22 mouse cellular contexts compared by ENCODE assay signal in genomic region chr4:95301907-95302306, GRCm38 (mm10).
DNase-seq lines count a peak whose midpoint lies in the region; ATAC-seq and TF ChIP-seq lines count a peak whose summit lies in the region.
"Had no signal": no experiment of that assay in that cellular context is flagged by ENCODE, and none has a peak within 500 bp of the region (broad histone marks: within the 10 kb centered on the region; RNA-seq: fewer than 3 reads in every experiment).

No protein-coding gene starts in this region.

- no peaks in the 10 kb centered on the region for H3K27me3 ChIP-seq in liver, postnatal 0 days (ENCODE audit: insufficient read depth, low read length)
- H3K27me3 ChIP-seq in liver, embryonic 11.5 days (replicated peaks; ENCODE audit: control insufficient read depth, insufficient read depth, low read length): no peaks in the 10 kb centered on the region
- no peaks in the 10 kb centered on the region for H3K27me3 ChIP-seq in thymus, adult 2 months (ENCODE audit: control insufficient read depth, insufficient read depth, low read length)
- no peaks in the 10 kb centered on the region for H3K27me3 ChIP-seq in limb, embryonic 10.5 days (ENCODE audit: low read depth, poor library complexity, severe bottlenecking)
- H3K27me3 ChIP-seq in hindbrain, embryonic 11.5 days (ENCODE audit: control insufficient read depth, insufficient read depth, low read length): no peaks in the 10 kb centered on the region
- H3K27me3 ChIP-seq: embryonic facial prominence, embryonic 12.5 days; embryonic facial prominence, embryonic 15.5 days; forebrain, embryonic 12.5 days; forebrain, embryonic 15.5 days; hindbrain, embryonic 13.5 days; Patski had no signal

- no peak for DNase-seq in liver, postnatal 0 days
- no peak for DNase-seq in liver, embryonic 11.5 days (ENCODE audit: low spot score)
- DNase-seq in thymus, adult 2 months: no peak
- DNase-seq in thymus, postnatal 4 days: no peak
- DNase-seq in limb, embryonic 10.5 days (ENCODE audit: low spot score): peak; percentile 18
- DNase-seq in hindbrain, embryonic 11.5 days (ENCODE audit: low spot score): no peak
- DNase-seq in testis, postnatal 10 days (ENCODE audit: low spot score): no peak
- DNase-seq: adrenal gland, postnatal 14 days; cerebellum, adult 11 months; cerebellum, adult 2 months; cerebellum, adult 9-11 months; cerebellum, postnatal 25 days; gastrocnemius, postnatal 25 days had no signal

- no peak for TF ChIP-seq POLR2A in thymus, adult 2 months (IDR thresholded peaks at IDR 0.05; ENCODE audit: control insufficient read depth, extremely low read depth, insufficient read depth, low read length, poor library complexity)

- no peak overlapping the region for H3K4me2 ChIP-seq in liver, postnatal 0 days (ENCODE audit: low read depth, low read length)
- H3K4me2 ChIP-seq in liver, embryonic 11.5 days: no peak overlapping the region
- no peak overlapping the region for H3K4me2 ChIP-seq in hindbrain, embryonic 11.5 days (replicated peaks; ENCODE audit: low read depth, low read length)
- H3K4me2 ChIP-seq: embryonic facial prominence, embryonic 12.5 days; embryonic facial prominence, embryonic 15.5 days; forebrain, embryonic 12.5 days; forebrain, embryonic 15.5 days; heart, embryonic 11.5 days; hindbrain, embryonic 13.5 days had no signal

- H3K9ac ChIP-seq in liver, postnatal 0 days (replicated peaks): no peak overlapping the region
- no peak overlapping the region for H3K9ac ChIP-seq in liver, embryonic 11.5 days (ENCODE audit: low read depth, low read length)
- H3K9ac ChIP-seq in hindbrain, embryonic 11.5 days (ENCODE audit: low read depth, low read length): no peak overlapping the region
- H3K9ac ChIP-seq: embryonic facial prominence, embryonic 12.5 days; embryonic facial prominence, embryonic 15.5 days; forebrain, embryonic 12.5 days; forebrain, embryonic 15.5 days; hindbrain, embryonic 13.5 days had no signal

- H3K27ac ChIP-seq in liver, postnatal 0 days (ENCODE audit: low read depth): 0 out of 2 replicates have a peak overlapping the region, but pooled peaks have one; percentile 24
- H3K27ac ChIP-seq in liver, embryonic 11.5 days (ENCODE audit: low read depth, low read length): no peak overlapping the region
- H3K27ac ChIP-seq in thymus, adult 2 months (ENCODE audit: control insufficient read depth, insufficient read depth, low read length): peak overlapping the region; percentile 50
- no peak overlapping the region for H3K27ac ChIP-seq in limb, embryonic 10.5 days
- no peak overlapping the region for H3K27ac ChIP-seq in hindbrain, embryonic 11.5 days (ENCODE audit: low read depth, low read length)
- H3K27ac ChIP-seq: embryonic facial prominence, embryonic 12.5 days; embryonic facial prominence, embryonic 15.5 days; forebrain, embryonic 12.5 days; forebrain, embryonic 15.5 days; hindbrain, embryonic 13.5 days; hindbrain, postnatal 0 days had no signal

- TF ChIP-seq EP300 in liver, postnatal 0 days (IDR thresholded peaks at IDR 0.05; ENCODE audit: low read depth): no peak

- H3K4me1 ChIP-seq in liver, postnatal 0 days (ENCODE audit: insufficient read depth): peaks cover 2% of the 10 kb centered on the region; the same call in 1 of the 2 replicates
- no peaks in the 10 kb centered on the region for H3K4me1 ChIP-seq in liver, embryonic 11.5 days (replicated peaks; ENCODE audit: control insufficient read depth, insufficient read depth, low read length)
- H3K4me1 ChIP-seq in thymus, adult 2 months (replicated peaks; ENCODE audit: control insufficient read depth, insufficient read depth, low read length): peaks cover 16% of the 10 kb centered on the region
- H3K4me1 ChIP-seq in limb, embryonic 10.5 days: peaks cover 6% of the 10 kb centered on the region; the same call in 1 of the 2 replicates
- H3K4me1 ChIP-seq in hindbrain, embryonic 11.5 days (replicated peaks; ENCODE audit: control insufficient read depth, insufficient read depth, low read length): no peaks in the 10 kb centered on the region
- H3K4me1 ChIP-seq: hindbrain, embryonic 13.5 days had no signal

- ATAC-seq in liver, postnatal 0 days: no peak
- no peak for ATAC-seq in liver, embryonic 11.5 days (replicated peaks; ENCODE audit: low FRiP score)
- no peak for ATAC-seq in hindbrain, embryonic 11.5 days (ENCODE audit: low FRiP score)
- ATAC-seq: forebrain, embryonic 15.5 days; hindbrain, postnatal 0 days; Patski had no signal

- H3K4me3 ChIP-seq in liver, postnatal 0 days (ENCODE audit: low read depth, low read length): no peak overlapping the region
- no peak overlapping the region for H3K4me3 ChIP-seq in liver, embryonic 11.5 days (ENCODE audit: low read depth, low read length)
- no peak overlapping the region for H3K4me3 ChIP-seq in thymus, adult 2 months (ENCODE audit: control insufficient read depth, insufficient read depth, low read length)
- H3K4me3 ChIP-seq in limb, embryonic 10.5 days: no peak overlapping the region
- no peak overlapping the region for H3K4me3 ChIP-seq in hindbrain, embryonic 11.5 days (ENCODE audit: low read depth, low read length)
- H3K4me3 ChIP-seq: embryonic facial prominence, embryonic 12.5 days; embryonic facial prominence, embryonic 15.5 days; forebrain, embryonic 12.5 days; forebrain, embryonic 15.5 days; hindbrain, embryonic 13.5 days had no signal

- no peak for TF ChIP-seq CTCF in liver, postnatal 0 days (IDR thresholded peaks at IDR 0.05; ENCODE audit: low read depth)
- no peak for TF ChIP-seq CTCF in thymus, adult 2 months (IDR thresholded peaks at IDR 0.05; ENCODE audit: borderline replicate concordance, control insufficient read depth, extremely low read depth, insufficient read depth, low read length, poor library complexity)

- 84% methylated on average over 2 of the region's 2 CpGs for WGBS in liver, postnatal 0 days (ENCODE audit: insufficient replicate concordance)
- WGBS in liver, embryonic 11.5 days: 94% methylated on average over 2 of the region's 2 CpGs
- WGBS in thymus, adult 2 months: 77% methylated on average over 2 of the region's 2 CpGs
- WGBS in limb, embryonic 10.5 days: 96% methylated on average over 2 of the region's 2 CpGs
- WGBS in hindbrain, embryonic 11.5 days: 95% methylated on average over 2 of the region's 2 CpGs

- no peaks in the 10 kb centered on the region for H3K36me3 ChIP-seq in liver, postnatal 0 days (replicated peaks; ENCODE audit: insufficient read depth, low read length)
- H3K36me3 ChIP-seq in liver, embryonic 11.5 days (ENCODE audit: control insufficient read depth, insufficient read depth, low read length): no peaks in the 10 kb centered on the region
- no peaks in the 10 kb centered on the region for H3K36me3 ChIP-seq in thymus, adult 2 months (ENCODE audit: control insufficient read depth, insufficient read depth, low read length)
- H3K36me3 ChIP-seq in limb, embryonic 10.5 days: no peaks in the 10 kb centered on the region
- no peaks in the 10 kb centered on the region for H3K36me3 ChIP-seq in hindbrain, embryonic 11.5 days (ENCODE audit: control insufficient read depth, insufficient read depth, low read length)
- H3K36me3 ChIP-seq: embryonic facial prominence, embryonic 12.5 days; embryonic facial prominence, embryonic 15.5 days; forebrain, embryonic 12.5 days; forebrain, embryonic 15.5 days; G1E; hindbrain, embryonic 13.5 days had no signal

- no peaks in the 10 kb centered on the region for H3K9me3 ChIP-seq in liver, postnatal 0 days (ENCODE audit: low read length)
- no peaks in the 10 kb centered on the region for H3K9me3 ChIP-seq in liver, embryonic 11.5 days (ENCODE audit: control insufficient read depth, low read length)
- H3K9me3 ChIP-seq in limb, embryonic 10.5 days (replicated peaks): no peaks in the 10 kb centered on the region
- no peaks in the 10 kb centered on the region for H3K9me3 ChIP-seq in hindbrain, embryonic 11.5 days (ENCODE audit: control insufficient read depth, low read length)
- H3K9me3 ChIP-seq: embryonic facial prominence, embryonic 12.5 days; embryonic facial prominence, embryonic 15.5 days; forebrain, embryonic 12.5 days; forebrain, embryonic 15.5 days; G1E; hindbrain, embryonic 13.5 days had no signal

Comparison
In these comparisons a context has a peak if more than half of its experiments do, and no peak if none do; other contexts are left out.
1. H3K27ac ChIP-seq: peak in liver, postnatal 0 days (single experiment) and thymus, adult 2 months (single experiment); none in liver, embryonic 11.5 days (single experiment), limb, embryonic 10.5 days (single experiment) and hindbrain, embryonic 11.5 days (single experiment).